Comparison of ENCODE assay signal across 14 mouse cellular contexts in genomic region chr11:88401333-88401732, GRCm38 (mm10).
DNase-seq lines count a peak whose midpoint lies in the region; ATAC-seq and TF ChIP-seq lines count a peak whose summit lies in the region.
"Had no signal": no experiment of that assay in that cellular context is flagged by ENCODE, and none has a peak within 500 bp of the region (broad histone marks: within the 10 kb centered on the region; RNA-seq: fewer than 3 reads in every experiment).

No protein-coding gene starts in this region.

- intact Hi-C loops in gastrocnemius, postnatal 36 days (cut with DNase I): no loop called here

- no peak for DNase-seq in heart, adult 9 months (ENCODE audit: low spot score in 2 of 2)
- DNase-seq in brain, embryonic 14.5 days (ENCODE audit: low read depth): peak; percentile 57
- no peak for DNase-seq in gastrocnemius, postnatal 36 days
- DNase-seq: adrenal gland, postnatal 10 days; cerebellum, postnatal 36 days; left cerebral cortex, postnatal 4 days; lung, postnatal 36 days had no signal

- H3K79me3 ChIP-seq in C2C12 (ENCODE audit: low read depth): no peaks in the 10 kb centered on the region

- H3K4me1 ChIP-seq in heart, embryonic 15.5 days (replicated peaks): peaks cover 71% of the 10 kb centered on the region
- H3K4me1 ChIP-seq in midbrain, embryonic 12.5 days: peaks cover 68% of the 10 kb centered on the region
- H3K4me1 ChIP-seq in kidney, embryonic 16.5 days (ENCODE audit: insufficient read depth, low read length): peaks cover 35% of the 10 kb centered on the region

- no peaks in the 10 kb centered on the region for H3K27me3 ChIP-seq in heart, embryonic 15.5 days
- no peaks in the 10 kb centered on the region for H3K27me3 ChIP-seq in C2C12 (ENCODE audit: control insufficient read depth, insufficient read depth, insufficient read length)
- H3K27me3 ChIP-seq in midbrain, embryonic 12.5 days: no peaks in the 10 kb centered on the region
- H3K27me3 ChIP-seq in kidney, embryonic 16.5 days (ENCODE audit: insufficient read depth, low read length): no peaks in the 10 kb centered on the region

- TF ChIP-seq CTCF in C2C12 (IDR thresholded peaks at IDR 0.05; ENCODE audit: control insufficient read depth, insufficient read depth, insufficient read length): no peak
- TF ChIP-seq CTCF in brain, embryonic 14.5 days (IDR thresholded peaks at IDR 0.05; ENCODE audit: borderline replicate concordance, extremely low read depth, insufficient read depth, insufficient read length): no peak

- H3ac ChIP-seq in C2C12 (ENCODE audit: control insufficient read depth, insufficient read length, low read depth): no peak overlapping the region

- no peaks in the 10 kb centered on the region for H3K9me3 ChIP-seq in heart, embryonic 15.5 days (replicated peaks)
- no peaks in the 10 kb centered on the region for H3K9me3 ChIP-seq in midbrain, embryonic 12.5 days
- no peaks in the 10 kb centered on the region for H3K9me3 ChIP-seq in kidney, embryonic 16.5 days (ENCODE audit: low read length)

- H3K36me3 ChIP-seq in heart, embryonic 15.5 days: no peaks in the 10 kb centered on the region
- no peaks in the 10 kb centered on the region for H3K36me3 ChIP-seq in C2C12 (ENCODE audit: control insufficient read depth, insufficient read depth)
- H3K36me3 ChIP-seq in midbrain, embryonic 12.5 days: 0 out of 2 replicates have a peak, but pooled peaks cover 9% of the 10 kb centered on the region
- no peaks in the 10 kb centered on the region; the same call in 1 of the 2 replicates for H3K36me3 ChIP-seq in kidney, embryonic 16.5 days (ENCODE audit: insufficient read depth, low read length)

- H3K4me2 ChIP-seq in heart, embryonic 15.5 days: no peak overlapping the region
- no peak overlapping the region for H3K4me2 ChIP-seq in midbrain, embryonic 12.5 days (replicated peaks)
- H3K4me2 ChIP-seq in kidney, embryonic 16.5 days (replicated peaks; ENCODE audit: low read depth, low read length): no peak overlapping the region

- H3K27ac ChIP-seq in heart, embryonic 15.5 days: peak overlapping the region; percentile 73; the same call in 1 of the 2 replicates
- peak overlapping the region; percentile 86 for H3K27ac ChIP-seq in midbrain, embryonic 12.5 days (replicated peaks)
- H3K27ac ChIP-seq in kidney, embryonic 16.5 days (ENCODE audit: low read length): no peak overlapping the region
- H3K27ac ChIP-seq: kidney, postnatal 0 days; liver, embryonic 14.5 days had no signal

- no peak overlapping the region for H3K9ac ChIP-seq in heart, embryonic 15.5 days
- H3K9ac ChIP-seq in midbrain, embryonic 12.5 days (replicated peaks): no peak overlapping the region
- H3K9ac ChIP-seq in kidney, embryonic 16.5 days (replicated peaks; ENCODE audit: low read length): no peak overlapping the region
- H3K9ac ChIP-seq: liver, embryonic 14.5 days had no signal

- TF ChIP-seq POLR2A in brain, embryonic 14.5 days (IDR thresholded peaks at IDR 0.05; ENCODE audit: borderline replicate concordance, extremely low read depth, insufficient read depth, insufficient read length, poor library complexity, severe bottlenecking): no peak

- no peak for ATAC-seq in heart, embryonic 15.5 days (replicated peaks; ENCODE audit: insufficient number of reproducible peaks, insufficient read depth, low FRiP score, low read depth)
- no peak for ATAC-seq in midbrain, embryonic 12.5 days (ENCODE audit: low FRiP score, low read depth)
- ATAC-seq in activated CD4-positive, CD25-positive, alpha-beta regulatory T cell, adult 4 months: no peak
- ATAC-seq in kidney, embryonic 16.5 days (ENCODE audit: low FRiP score, low TSS enrichment): no peak

- no peak overlapping the region for H3K4me3 ChIP-seq in heart, embryonic 15.5 days
- no peak overlapping the region for H3K4me3 ChIP-seq in C2C12 (ENCODE audit: insufficient read depth, poor library complexity, severe bottlenecking)
- H3K4me3 ChIP-seq in midbrain, embryonic 12.5 days: no peak overlapping the region
- no peak overlapping the region for H3K4me3 ChIP-seq in kidney, embryonic 16.5 days (ENCODE audit: low read length)

- no peaks in the 10 kb centered on the region for H3K79me2 ChIP-seq in C2C12 (ENCODE audit: control insufficient read depth, insufficient read depth)

- WGBS in heart, embryonic 15.5 days: 73% methylated on average over 6 of the region's 6 CpGs
- WGBS in midbrain, embryonic 12.5 days: 84% methylated on average over 6 of the region's 6 CpGs
- 90% methylated on average over 6 of the region's 6 CpGs for WGBS in kidney, embryonic 16.5 days

TF ChIP-seq in C2C12, 6 proteins besides CTCF, POLR2A, EP300 and RAD21:
- no peak for TF ChIP-seq MYOG (IDR thresholded peaks at IDR 0.05; ENCODE audit: control insufficient read depth, extremely low read depth, insufficient read length)
- peak; percentile 42 for TF ChIP-seq MYOD1 (IDR thresholded peaks at IDR 0.05; ENCODE audit: control insufficient read depth, insufficient read length, low read depth)
